Mouse (Mus musculus) midbrain, embryonic 14.5 days (tissue): ENCODE results near the gene Spata48. TPM values are rescaled to one million over a fixed set of nuclear protein-coding genes. Genes with fewer than 3 reads are reported as not detected.

Experiments used
- ATAC-seq: fragments of 200-750 bp; cut with Nextera tagmentation; 2 replicates; pipeline ENCODE4 v1.8.0; 2017; ENCODE audit warnings: moderate number of reproducible peaks, moderate library complexity; ENCODE audit not compliant: low FRiP score, low TSS enrichment
- DNase-seq: peaks from one replicate; pipeline ENCODE4 v3.0.0-alpha.2; 2015
- H3K27ac ChIP-seq: fragments of 300-500 bp; sonication (generic); replicated peaks from 2 replicates; pipeline ENCODE4 v1.5.1; 2014; ENCODE audit warnings: mild to moderate bottlenecking, low read depth, low read length, moderate library complexity
- H3K27me3 ChIP-seq: fragments of 300-500 bp; sonication (generic); 2 replicates; pipeline ENCODE4 v1.6.1; 2014; ENCODE audit warnings: low read length, control low read depth, mixed read lengths; ENCODE audit not compliant: control insufficient read depth, insufficient read depth
- H3K36me3 ChIP-seq: fragments of 300-500 bp; sonication (generic); 2 replicates; pipeline ENCODE4 v1.6.1; 2014; ENCODE audit warnings: low read length, control low read depth; ENCODE audit not compliant: control insufficient read depth, insufficient read depth
- H3K4me1 ChIP-seq: fragments of 300-500 bp; sonication (generic); 2 replicates; pipeline ENCODE4 v1.6.1; 2014; ENCODE audit warnings: mild to moderate bottlenecking, antibody characterized with exemption, low read length, control low read depth; ENCODE audit not compliant: control insufficient read depth, insufficient read depth
- H3K4me2 ChIP-seq: fragments of 300-500 bp; sonication (generic); 2 replicates; pipeline ENCODE4 v1.6.1; 2014; ENCODE audit warnings: mild to moderate bottlenecking, low read length, moderate library complexity
- H3K4me3 ChIP-seq: fragments of 300-500 bp; sonication (generic); replicated peaks from 2 replicates; pipeline ENCODE4 v1.5.1; 2014; ENCODE audit warnings: low read depth, low read length
- H3K9ac ChIP-seq: fragments of 300-500 bp; sonication (generic); replicated peaks from 2 replicates; pipeline ENCODE4 v1.6.1; 2014; ENCODE audit warnings: mild to moderate bottlenecking, low read length, moderate library complexity
- H3K9me3 ChIP-seq: fragments of 300-500 bp; sonication (generic); 2 replicates; pipeline ENCODE4 v1.6.1; 2016; ENCODE audit warnings: low read length, control low read depth, mixed read lengths; ENCODE audit not compliant: control insufficient read depth
- WGBS: fragments of 180-500 bp; shearing (Covaris S2); extraction: QIAGEN DNeasy Blood & Tissue Kit; methylation state at CpG from one replicate; pipeline ENCODE4 v1.1.7; 2014; 5-methylcytosine and 5-hydroxymethylcytosine counted together
- polyA plus RNA-seq: library from polyadenylated mRNA; unstranded; fragments of >200 nt; fragmentation: Nextera tagmentation; extraction: Ambion mirVana; gene quantifications from 2 replicates; pipeline ENCODE4 v1.2.1, GENCODE M21; 2014

Gene Spata48
- polyA plus RNA-seq, 1 experiment from 2014 or later: 0.86 TPM

- no peaks in the 10 kb centered on the region for H3K27me3 ChIP-seq
- ATAC-seq: no peak
Measured at GRCm38 (mm10) chr11:11521908-11522441, 60.1 kb downstream of the Spata48 start.

GRCm38 (mm10) chr11:11528760-11529159 lies 66.9 kb downstream of the Spata48 start:
- Histone ChIP-seq H3K36me3 (no peaks in the 10 kb centered on the region), H3K27ac (no peak overlapping the region), H3K27me3 (no peaks in the 10 kb centered on the region), H3K4me2 (no peak overlapping the region), H3K9ac (no peak overlapping the region), H3K4me3 (no peak overlapping the region), H3K9me3 (no peaks in the 10 kb centered on the region), H3K4me1 (no peaks in the 10 kb centered on the region)
- no peak for DNase-seq
- WGBS: 83% methylated on average over 11 of the region's 11 CpGs
- no peak for ATAC-seq

More at GRCm38 (mm10) chr11:11521908-11522441, 60.1 kb downstream of the Spata48 start:
- no peak overlapping the region for H3K4me3 ChIP-seq
- DNase-seq: no peak
- no peaks in the 10 kb centered on the region for H3K9me3 ChIP-seq
- H3K9ac ChIP-seq: no peak overlapping the region
- no peaks in the 10 kb centered on the region for H3K4me1 ChIP-seq
- WGBS: 82% methylated on average over 5 of the region's 5 CpGs
- H3K36me3 ChIP-seq: no peaks in the 10 kb centered on the region
- H3K4me2 ChIP-seq: no peak overlapping the region
- H3K27ac ChIP-seq: no peak overlapping the region

GRCm38 (mm10) chr11:11529165-11529564 lies 67.3 kb downstream of the Spata48 start:
- no peak overlapping the region for H3K9ac ChIP-seq
- H3K4me2 ChIP-seq: no peak overlapping the region
- no peaks in the 10 kb centered on the region for H3K4me1 ChIP-seq
- ATAC-seq (no peak), DNase-seq (no peak)
- 81% methylated on average over 6 of the region's 6 CpGs for WGBS
- no peaks in the 10 kb centered on the region for H3K27me3 ChIP-seq
- H3K27ac ChIP-seq: no peak overlapping the region
- no peaks in the 10 kb centered on the region for H3K36me3 ChIP-seq
- H3K9me3 ChIP-seq: no peaks in the 10 kb centered on the region
- no peak overlapping the region for H3K4me3 ChIP-seq

DNA sequence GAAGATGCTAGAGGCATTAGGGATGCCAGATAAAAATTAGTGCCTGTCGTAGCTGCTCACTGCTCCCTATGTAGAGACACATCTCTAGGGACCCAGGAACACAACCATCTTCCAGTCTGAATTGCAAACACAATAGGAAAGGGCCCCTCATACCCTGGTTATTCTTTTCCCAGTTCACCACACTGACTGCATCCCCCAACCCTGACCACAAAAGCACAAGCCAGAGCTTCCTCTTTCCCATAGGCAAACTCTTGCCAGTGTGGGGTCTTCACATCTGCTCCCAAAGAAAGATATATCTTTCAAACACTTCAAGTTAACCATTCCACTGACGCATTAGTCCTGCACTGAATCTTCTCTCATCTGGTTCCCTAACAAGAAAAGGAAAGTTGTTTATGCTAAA lies 68.2 kb downstream of the Spata48 start:
- 74% methylated on average over 2 of the region's 2 CpGs for WGBS
- H3K4me1 ChIP-seq: no peaks in the 10 kb centered on the region
- H3K9ac ChIP-seq: no peak overlapping the region
- H3K36me3 ChIP-seq: no peaks in the 10 kb centered on the region
- H3K9me3 ChIP-seq: no peaks in the 10 kb centered on the region
- H3K27ac ChIP-seq: no peak overlapping the region
- no peaks in the 10 kb centered on the region for H3K27me3 ChIP-seq
- no peak overlapping the region for H3K4me3 ChIP-seq
- no peak overlapping the region for H3K4me2 ChIP-seq
- no peak for ATAC-seq
- DNase-seq: no peak

DNA sequence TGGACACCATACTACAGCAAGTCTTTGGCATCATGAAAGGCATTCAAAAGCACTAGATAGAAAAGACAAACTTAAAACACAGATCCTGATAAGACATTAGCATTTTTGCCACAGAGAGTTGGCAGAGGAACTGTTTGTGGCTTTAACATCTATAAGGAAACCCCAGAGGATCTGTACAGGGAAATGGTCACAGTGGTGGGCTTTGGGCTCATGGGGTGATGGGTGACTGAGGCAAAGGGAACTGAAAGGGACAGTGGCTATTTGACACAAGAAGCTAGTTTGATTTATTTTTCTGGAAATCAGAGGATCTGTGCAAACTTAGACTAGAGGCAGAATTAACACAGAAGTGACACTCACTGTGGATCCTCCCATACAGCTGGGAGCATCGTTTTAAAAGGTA lies 74.4 kb downstream of the Spata48 start:
- Histone ChIP-seq H3K4me3 (no peak overlapping the region), H3K9me3 (no peaks in the 10 kb centered on the region), H3K4me1 (no peaks in the 10 kb centered on the region), H3K9ac (no peak overlapping the region), H3K4me2 (no peak overlapping the region), H3K27me3 (no peaks in the 10 kb centered on the region), H3K36me3 (no peaks in the 10 kb centered on the region), H3K27ac (no peak overlapping the region)
- DNase-seq (no peak), ATAC-seq (no peak)
- 86% methylated on average over 1 of the region's 1 CpGs for WGBS

- no peak for ATAC-seq
- no peaks in the 10 kb centered on the region for H3K36me3 ChIP-seq
- H3K4me1 ChIP-seq: no peaks in the 10 kb centered on the region
- no peaks in the 10 kb centered on the region for H3K27me3 ChIP-seq
- H3K9me3 ChIP-seq: no peaks in the 10 kb centered on the region
- DNase-seq: no peak
- H3K4me2 ChIP-seq: no peak overlapping the region
- no peak overlapping the region for H3K4me3 ChIP-seq
- no peak overlapping the region for H3K9ac ChIP-seq
- no peak overlapping the region for H3K27ac ChIP-seq
- WGBS: 94% methylated on average over 3 of the region's 3 CpGs
Measured at GRCm38 (mm10) chr11:11545948-11546347, 84.1 kb downstream of the Spata48 start.

GRCm38 (mm10) chr11:11546903-11547511 lies 85.1 kb downstream of the Spata48 start:
- Histone ChIP-seq H3K27ac (no peak overlapping the region), H3K27me3 (no peaks in the 10 kb centered on the region), H3K4me2 (no peak overlapping the region), H3K9ac (no peak overlapping the region), H3K36me3 (no peaks in the 10 kb centered on the region), H3K9me3 (no peaks in the 10 kb centered on the region), H3K4me1 (no peaks in the 10 kb centered on the region), H3K4me3 (no peak overlapping the region)
- WGBS: 92% methylated on average over 7 of the region's 7 CpGs
- no peak for DNase-seq
- no peak for ATAC-seq

- Histone ChIP-seq H3K9ac (no peak overlapping the region), H3K27me3 (no peaks in the 10 kb centered on the region), H3K4me3 (no peak overlapping the region), H3K27ac (no peak overlapping the region), H3K4me2 (no peak overlapping the region), H3K4me1 (no peaks in the 10 kb centered on the region), H3K36me3 (no peaks in the 10 kb centered on the region), H3K9me3 (no peaks in the 10 kb centered on the region)
- 78% methylated on average over 7 of the region's 7 CpGs for WGBS
- no peak for ATAC-seq
- no peak for DNase-seq
Measured at GRCm38 (mm10) chr11:11547597-11548240, 85.8 kb downstream of the Spata48 start.

DNA sequence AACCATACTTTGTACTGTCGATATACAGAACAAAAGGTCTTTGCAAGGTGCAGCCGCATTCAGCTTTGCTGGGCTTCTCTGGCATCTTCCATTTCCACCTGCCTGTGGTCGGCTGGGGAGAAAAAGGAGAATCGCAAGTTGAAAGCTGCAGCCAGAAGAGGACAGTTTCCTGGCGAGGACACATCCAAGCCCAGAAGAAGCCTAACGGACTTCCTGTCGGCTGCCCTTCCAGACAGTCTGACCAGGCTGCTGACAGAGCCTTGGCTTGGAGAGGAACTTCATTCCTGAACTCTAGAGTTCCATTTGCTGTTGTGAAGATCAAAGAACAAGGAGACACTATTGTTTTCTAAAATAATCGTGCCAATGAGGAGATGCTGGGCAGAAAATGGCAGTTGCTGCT lies 93.7 kb downstream of the Spata48 start:
- ATAC-seq: no peak
- DNase-seq: no peak
- Histone ChIP-seq H3K9me3 (no peaks in the 10 kb centered on the region), H3K27me3 (no peaks in the 10 kb centered on the region), H3K4me3 (no peak overlapping the region), H3K27ac (no peak overlapping the region), H3K9ac (no peak overlapping the region), H3K4me1 (no peaks in the 10 kb centered on the region), H3K36me3 (no peaks in the 10 kb centered on the region), H3K4me2 (no peak overlapping the region)
- WGBS: 82% methylated on average over 8 of the region's 8 CpGs
